8 mouse cellular contexts compared by ENCODE assay signal in genomic region chr6:119903081-119903789, GRCm38 (mm10). TPM values are rescaled to one million over a fixed set of nuclear protein-coding genes. Genes with fewer than 3 reads are reported as not detected.
A peak's percentile ranks its signal among the peaks of the same experiment; 100 is the strongest.
DNase-seq lines count a peak whose midpoint lies in the region; ATAC-seq and TF ChIP-seq lines count a peak whose summit lies in the region.

No protein-coding gene starts in this region.

- TF ChIP-seq POLR2A in kidney, adult 2 months (IDR thresholded peaks at IDR 0.05; ENCODE audit: low read depth, low read length): no peak
- TF ChIP-seq POLR2A in bone marrow, adult 2 months (IDR thresholded peaks at IDR 0.05; ENCODE audit: borderline replicate concordance, control insufficient read depth, low read depth, low read length): no peak

- ATAC-seq in heart, embryonic 16.5 days (replicated peaks; ENCODE audit: extremely low read depth, insufficient read depth, low FRiP score): no peak

- H3K4me2 ChIP-seq in heart, embryonic 16.5 days (ENCODE audit: low read depth, low read length): peak overlapping the region; percentile 91

- H3K27me3 ChIP-seq in kidney, adult 2 months (replicated peaks; ENCODE audit: control insufficient read depth, insufficient read depth, low read length): no peaks in the 10 kb centered on the region
- H3K27me3 ChIP-seq in heart, embryonic 16.5 days (ENCODE audit: control insufficient read depth, insufficient read depth, low read length): no peaks in the 10 kb centered on the region
- H3K27me3 ChIP-seq in midbrain, embryonic 10.5 days (ENCODE audit: low read depth, poor library complexity, severe bottlenecking): no peaks in the 10 kb centered on the region

- DNase-seq in kidney, adult 2 months: no peak
- no peak for DNase-seq in kidney, postnatal 25 days
- no peak for DNase-seq in midbrain, embryonic 10.5 days (ENCODE audit: low spot score)
- no peak for DNase-seq in adrenal gland, postnatal 25 days
- no peak for DNase-seq in ovary, postnatal 36 days (ENCODE audit: low spot score)
- DNase-seq in urinary bladder, postnatal 36 days (ENCODE audit: low spot score in 2 of 2): no peak

- TF ChIP-seq CTCF in kidney, adult 2 months (conservative IDR thresholded peaks at IDR 0.05; ENCODE audit: insufficient read depth, insufficient read length, low read depth, low read length): no peak
- TF ChIP-seq CTCF in bone marrow, adult 2 months (IDR thresholded peaks at IDR 0.05; ENCODE audit: control insufficient read depth, insufficient read depth, low read length): no peak

- WGBS in kidney, adult 2 months: 8% methylated on average over 15 of the region's 15 CpGs
- 14% methylated on average over 15 of the region's 15 CpGs for WGBS in bone marrow, adult 2 months
- 18% methylated on average over 15 of the region's 15 CpGs for WGBS in heart, embryonic 16.5 days
- WGBS in midbrain, embryonic 10.5 days: 23% methylated on average over 15 of the region's 15 CpGs

- no peaks in the 10 kb centered on the region for H3K4me1 ChIP-seq in kidney, adult 2 months (ENCODE audit: control insufficient read depth, insufficient read depth, low read length)
- H3K4me1 ChIP-seq in bone marrow, adult 2 months (ENCODE audit: control insufficient read depth, insufficient read depth, low read length): no peaks in the 10 kb centered on the region
- peaks cover 4% of the 10 kb centered on the region for H3K4me1 ChIP-seq in heart, embryonic 16.5 days (ENCODE audit: control insufficient read depth, insufficient read depth, low read length)
- H3K4me1 ChIP-seq in midbrain, embryonic 10.5 days: peaks cover 16% of the 10 kb centered on the region

- H3K4me3 ChIP-seq in kidney, adult 2 months (ENCODE audit: insufficient read depth, low read depth, low read length): peak overlapping the region; percentile 74
- H3K4me3 ChIP-seq in bone marrow, adult 2 months (replicated peaks; ENCODE audit: control insufficient read depth, low read depth, low read length): peak overlapping the region; percentile 73
- peak overlapping the region; percentile 76 for H3K4me3 ChIP-seq in heart, embryonic 16.5 days (ENCODE audit: low read length)
- H3K4me3 ChIP-seq in midbrain, embryonic 10.5 days: peak overlapping the region; percentile 96

- H3K9me3 ChIP-seq in heart, embryonic 16.5 days (replicated peaks; ENCODE audit: control insufficient read depth, low read length): no peaks in the 10 kb centered on the region
- H3K9me3 ChIP-seq in midbrain, embryonic 10.5 days (replicated peaks): no peaks in the 10 kb centered on the region

- peak overlapping the region; percentile 67 for H3K27ac ChIP-seq in kidney, adult 2 months (ENCODE audit: insufficient read depth, low read depth, low read length)
- H3K27ac ChIP-seq in bone marrow, adult 2 months (ENCODE audit: control insufficient read depth, insufficient read depth, low read depth, low read length, poor library complexity): peak overlapping the region; percentile 75
- peak overlapping the region; percentile 95 for H3K27ac ChIP-seq in heart, embryonic 16.5 days (ENCODE audit: low read length)
- peak overlapping the region; percentile 95 for H3K27ac ChIP-seq in midbrain, embryonic 10.5 days (replicated peaks)

- H3K9ac ChIP-seq in heart, embryonic 16.5 days (ENCODE audit: low read length): peak overlapping the region; percentile 86

- no peaks in the 10 kb centered on the region; the same call in 1 of the 2 replicates for H3K36me3 ChIP-seq in kidney, adult 2 months (ENCODE audit: control insufficient read depth, insufficient read depth, low read length)
- H3K36me3 ChIP-seq in heart, embryonic 16.5 days (ENCODE audit: control insufficient read depth, insufficient read depth): no peaks in the 10 kb centered on the region
- peaks cover 14% of the 10 kb centered on the region for H3K36me3 ChIP-seq in midbrain, embryonic 10.5 days

RNA-seq across cellular contexts. Expression of gene Rad52, which starts 0.7 kb away (rescaled TPM):
- 13.6 and 17.6 TPM in 2 replicates for polyA plus RNA-seq in kidney, adult 2 months (2012; rRNA removed)
- 10.4 and 25.2 TPM in 2 replicates for polyA plus RNA-seq in bone marrow, adult 2 months (2011; ENCODE audit: insufficient read depth, insufficient read length, low replicate concordance, missing spikeins)
- 14.2 and 16.0 TPM in 2 replicates for polyA plus RNA-seq in heart, embryonic 16.5 days (2015; fragmentation: Nextera tagmentation; extraction: Ambion mirVana)
- 23.4 and 25.4 TPM in 2 replicates for polyA plus RNA-seq in midbrain, embryonic 10.5 days (2016; fragmentation: Nextera tagmentation; extraction: Ambion mirVana)
- total RNA-seq in adrenal gland, postnatal 25 days (2021): 18.2 and 20.8 TPM in 2 replicates

RNA-seq across cellular contexts. Expression of gene Erc1, which starts 55.3 kb away (rescaled TPM):
- 8.0 and 8.1 TPM in 2 replicates for polyA plus RNA-seq in kidney, adult 2 months (2012; rRNA removed)
- polyA plus RNA-seq in bone marrow, adult 2 months (2011; ENCODE audit: insufficient read depth, insufficient read length, low replicate concordance, missing spikeins): 7.3 and 9.8 TPM in 2 replicates
- polyA plus RNA-seq in heart, embryonic 16.5 days (2015; fragmentation: Nextera tagmentation; extraction: Ambion mirVana): 12.7 and 13.7 TPM in 2 replicates
- polyA plus RNA-seq in midbrain, embryonic 10.5 days (2016; fragmentation: Nextera tagmentation; extraction: Ambion mirVana): 21.3 and 22.3 TPM in 2 replicates
- total RNA-seq in adrenal gland, postnatal 25 days (2021): 24.5 and 25.7 TPM in 2 replicates
